Mouse (Mus musculus) T-helper 1 cell (primary cell): Measurements from ENCODE around the gene Dpf1.

Experiments used
- in situ Hi-C: fragments of 300-600 bp; cut with MboI, MseI; formaldehyde crosslinking; loops from one replicate; pipeline ENCODE4 v1.15.1; 2025; ENCODE audit warnings: high pct_unique_total_duplicates

The Dpf1 gene

GRCm38 (mm10) chr7:29338351-29338919 is 34.7 kb downstream of the Dpf1 start:
- in situ Hi-C loops, result no loop called here

- in situ Hi-C loops, result no loop called here
Observed at GRCm38 (mm10) chr7:29338984-29339679, 35.4 kb downstream of the Dpf1 start.

- in situ Hi-C loops, result no loop called here
Observed at GRCm38 (mm10) chr7:29340247-29340646, 36.5 kb downstream of the Dpf1 start.

GRCm38 (mm10) chr7:29340838-29341237 is 37.1 kb downstream of the Dpf1 start:
- in situ Hi-C loops, result no loop called here

GRCm38 (mm10) chr7:29341722-29342121 is 38.0 kb downstream of the Dpf1 start:
- in situ Hi-C loops, result no loop called here

- in situ Hi-C loops, result no loop called here
Observed at GRCm38 (mm10) chr7:29342489-29343092, 38.8 kb downstream of the Dpf1 start.

GRCm38 (mm10) chr7:29343746-29344145 is 40.0 kb downstream of the Dpf1 start:
- in situ Hi-C loops, result no loop called here

- in situ Hi-C loops, result no loop called here
Observed at GRCm38 (mm10) chr7:29345534-29345933, 41.8 kb downstream of the Dpf1 start.

- in situ Hi-C loops, result no loop called here
Observed at GRCm38 (mm10) chr7:29346212-29346611, 42.5 kb downstream of the Dpf1 start.

- in situ Hi-C loops, result no loop called here
Observed at GRCm38 (mm10) chr7:29350489-29350888, 46.7 kb downstream of the Dpf1 start.

GRCm38 (mm10) chr7:29352246-29352645 is 48.5 kb downstream of the Dpf1 start:
- in situ Hi-C loops, result no loop called here

- in situ Hi-C loops, result no loop called here
Observed at GRCm38 (mm10) chr7:29354161-29354560, 50.4 kb downstream of the Dpf1 start.

- in situ Hi-C loops, result no loop called here
Observed at GRCm38 (mm10) chr7:29355406-29355805, 51.7 kb downstream of the Dpf1 start.

GRCm38 (mm10) chr7:29361497-29361896 is 57.7 kb downstream of the Dpf1 start:
- in situ Hi-C loops, result no loop called here

GRCm38 (mm10) chr7:29364052-29364451 is 60.3 kb downstream of the Dpf1 start:
- in situ Hi-C loops, result no loop called here

- in situ Hi-C loops, result no loop called here
Observed at GRCm38 (mm10) chr7:29367166-29368003, 63.6 kb downstream of the Dpf1 start.
